Mouse (Mus musculus) cortical plate, adult 2 months (tissue): ENCODE results near the gene Map4k2. TPM values are rescaled to one million over a fixed set of nuclear protein-coding genes. Genes with fewer than 3 reads are reported as not detected.

ENCODE experiments used
- H3K27ac ChIP-seq: fragments of 200-500 bp; 2 replicates; pipeline ENCODE4 v1.5.1; 2012; ENCODE audit warnings: low read length, control low read depth, inconsistent platforms; ENCODE audit not compliant: insufficient read depth
- H3K4me1 ChIP-seq: fragments of 200-500 bp; 2 replicates; pipeline ENCODE4 v1.6.1; 2011; ENCODE audit warnings: low read length; ENCODE audit not compliant: control insufficient read depth, insufficient read depth
- H3K4me3 ChIP-seq: fragments of 200-500 bp; 2 replicates; pipeline ENCODE4 v1.5.1; 2011; ENCODE audit warnings: mild to moderate bottlenecking, low read length, control low read depth; ENCODE audit not compliant: insufficient read depth
- CTCF ChIP-seq: fragments of 200-500 bp; IDR thresholded peaks from 2 replicates; pipeline ENCODE4 v1.5.1; 2011; ENCODE audit warnings: mild to moderate bottlenecking, control low read depth, low read length; ENCODE audit not compliant: insufficient read depth; ENCODE audit errors: extremely low read depth
- POLR2A ChIP-seq: fragments of 200-500 bp; IDR thresholded peaks from 2 replicates; pipeline ENCODE4 v1.6.1; 2011; ENCODE audit warnings: mild to moderate bottlenecking, low read length, control low read depth; ENCODE audit not compliant: insufficient read depth; ENCODE audit errors: extremely low read depth
- polyA plus RNA-seq: library from polyadenylated mRNA; depleted of rRNA; stranded (reverse); fragments of >200 nt; gene quantifications from 2 replicates; pipeline ENCODE4 v1.2.3, GENCODE M21; 2012

Map4k2 gene
- polyA plus RNA-seq, 1 experiment = 237 TPM

DNA sequence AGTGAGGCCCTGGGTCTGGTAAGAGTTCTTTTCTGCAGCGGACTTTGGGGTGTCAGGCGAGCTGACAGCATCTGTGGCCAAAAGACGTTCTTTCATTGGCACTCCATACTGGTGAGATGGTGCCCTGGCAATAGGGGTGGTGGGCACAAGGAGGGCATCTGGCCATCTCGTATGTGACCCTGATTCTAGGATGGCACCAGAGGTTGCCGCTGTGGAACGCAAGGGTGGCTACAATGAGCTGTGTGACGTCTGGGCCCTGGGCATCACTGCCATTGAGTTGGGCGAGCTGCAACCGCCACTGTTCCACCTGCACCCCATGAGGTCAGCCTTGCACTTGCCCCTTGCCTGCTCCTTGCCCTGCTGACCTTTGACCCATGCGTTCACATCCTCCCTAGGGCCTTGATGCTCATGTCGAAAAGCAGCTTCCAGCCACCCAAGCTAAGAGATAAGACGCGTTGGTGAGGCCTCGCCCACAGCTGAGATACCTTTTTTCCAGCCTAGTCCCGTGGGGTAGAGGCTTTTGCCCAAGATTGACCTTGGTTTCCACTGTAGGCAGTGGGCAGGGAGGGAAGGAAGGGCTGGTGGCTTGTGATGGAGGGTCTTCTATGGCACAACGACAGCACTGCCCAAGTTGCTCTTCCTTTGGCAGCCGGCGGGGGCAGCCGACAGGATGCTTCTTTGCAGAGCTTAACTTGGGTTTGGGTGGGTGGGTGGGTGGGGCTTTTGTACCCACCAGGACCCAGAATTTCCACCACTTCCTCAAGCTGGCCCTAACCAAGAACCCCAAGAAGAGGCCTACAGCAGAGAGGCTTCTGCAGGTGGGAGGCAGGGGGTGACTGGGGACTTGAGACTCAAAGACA lies 2.4 kb downstream of the Map4k2 start:
- H3K4me3 ChIP-seq = no peak overlapping the region
- no peak overlapping the region for H3K27ac ChIP-seq
- TF ChIP-seq POLR2A (no peak), CTCF (no peak)
- H3K4me1 ChIP-seq = no peaks in the 10 kb centered on the region

DNA sequence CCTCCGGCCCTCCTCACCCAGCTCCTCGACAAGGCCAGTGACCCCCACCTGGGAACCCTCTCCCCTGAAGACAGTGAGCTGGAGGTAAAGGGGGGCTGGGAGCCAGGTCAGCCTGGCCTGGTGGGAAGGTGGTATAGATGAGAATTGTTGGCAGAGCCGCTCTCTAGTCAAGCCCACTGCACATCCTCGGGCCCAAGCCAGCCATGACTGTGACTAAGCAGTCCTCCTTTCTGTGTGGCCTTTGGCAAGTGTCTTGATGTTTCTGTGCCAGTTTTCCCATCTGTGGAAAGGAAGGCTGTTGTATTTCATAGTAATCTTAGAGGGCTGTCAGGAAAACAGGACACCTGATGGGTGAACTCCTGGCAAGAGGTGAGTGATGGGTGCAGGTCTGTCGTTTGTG lies 3.1 kb downstream of the Map4k2 start:
- no peak overlapping the region for H3K4me3 ChIP-seq
- H3K4me1 ChIP-seq = no peaks in the 10 kb centered on the region
- no peak overlapping the region for H3K27ac ChIP-seq
- no peak for TF ChIP-seq POLR2A
- no peak for TF ChIP-seq CTCF

DNA sequence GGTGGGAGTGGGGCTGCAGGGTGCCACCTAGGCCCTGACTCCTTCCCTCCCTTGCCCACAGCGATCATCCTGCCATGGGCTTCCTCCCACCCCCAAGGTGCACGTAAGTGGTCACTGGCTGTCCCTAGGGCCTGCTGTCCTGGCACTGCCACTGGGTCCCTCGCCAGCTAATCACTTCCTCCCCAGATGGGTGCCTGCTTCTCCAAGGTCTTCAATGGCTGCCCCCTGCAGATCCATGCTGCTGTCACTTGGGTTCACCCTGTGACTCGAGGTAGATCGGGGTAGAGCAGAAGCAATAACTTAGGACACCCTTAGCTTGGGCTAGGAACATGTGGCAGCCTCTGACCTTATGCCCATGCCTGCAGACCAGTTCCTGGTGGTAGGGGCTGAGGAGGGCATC lies 5.1 kb downstream of the Map4k2 start:
- H3K27ac ChIP-seq = no peak overlapping the region
- TF ChIP-seq CTCF = no peak
- no peak for TF ChIP-seq POLR2A
- no peak overlapping the region for H3K4me3 ChIP-seq
- no peaks in the 10 kb centered on the region for H3K4me1 ChIP-seq

DNA sequence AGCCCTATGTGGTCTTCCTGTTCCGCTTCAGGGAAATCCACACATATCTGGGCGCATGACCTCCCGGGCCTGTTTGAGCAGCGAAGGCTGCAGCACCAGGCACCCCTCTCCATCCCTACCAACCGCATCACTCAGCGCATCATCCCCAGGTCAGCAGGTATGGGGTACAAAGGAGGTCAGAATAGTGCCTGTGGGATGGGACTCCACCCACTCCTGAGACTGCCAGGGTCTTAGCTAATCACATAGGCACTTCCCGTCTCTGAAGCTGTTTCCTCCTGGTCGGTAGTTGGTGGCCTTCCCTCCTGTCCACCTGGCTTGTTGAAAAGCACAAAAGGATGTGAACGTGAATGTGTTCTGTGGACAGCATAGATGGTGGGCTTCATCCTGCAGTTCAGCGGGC lies 5.7 kb downstream of the Map4k2 start:
- H3K27ac ChIP-seq = no peak overlapping the region
- no peak for TF ChIP-seq POLR2A
- no peak for TF ChIP-seq CTCF
- no peak overlapping the region for H3K4me3 ChIP-seq
- H3K4me1 ChIP-seq = no peaks in the 10 kb centered on the region

DNA sequence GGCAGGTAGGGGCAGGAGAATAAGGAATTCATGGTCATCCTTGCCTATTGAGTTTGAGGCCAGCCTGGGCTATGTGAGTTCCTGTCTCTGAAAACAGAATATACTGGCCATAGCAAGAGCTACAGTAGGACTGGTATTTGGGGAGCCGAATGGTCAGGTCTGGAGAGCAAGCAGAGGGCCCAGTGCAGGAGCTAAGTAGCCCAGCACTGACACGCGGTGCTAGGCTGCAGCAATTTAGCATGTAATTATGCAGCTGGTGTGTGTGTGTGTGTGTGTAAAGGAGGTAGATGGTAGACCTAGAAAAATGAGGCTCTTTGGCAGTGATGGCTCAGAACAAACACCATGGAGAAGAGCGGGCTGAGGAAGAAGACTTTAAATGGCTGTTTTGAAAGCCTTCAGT lies 6.7 kb downstream of the Map4k2 start:
- TF ChIP-seq POLR2A = no peak
- H3K4me3 ChIP-seq = no peak overlapping the region
- H3K27ac ChIP-seq = no peak overlapping the region
- H3K4me1 ChIP-seq = no peaks in the 10 kb centered on the region

DNA sequence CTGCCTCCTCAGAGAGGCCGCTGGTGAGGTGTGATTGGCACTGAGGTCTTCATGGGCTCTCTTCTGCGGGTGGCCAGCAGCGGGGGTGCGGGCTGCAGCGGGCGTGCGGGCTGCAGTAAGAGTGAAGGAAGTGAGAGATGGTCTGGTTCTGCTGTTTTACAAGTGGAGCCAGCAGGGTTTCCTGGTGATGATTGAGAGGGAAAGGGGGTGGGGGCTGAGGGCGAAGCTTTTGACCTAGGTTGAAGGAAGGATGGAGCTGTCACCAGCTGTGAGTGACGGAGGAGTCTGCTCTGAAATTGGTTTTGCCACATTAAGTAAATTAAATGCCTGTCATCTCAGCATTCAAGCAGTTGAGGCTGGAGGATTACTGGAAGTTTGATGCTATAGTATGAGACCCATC lies 7.8 kb downstream of the Map4k2 start:
- Histone ChIP-seq H3K27ac (no peak overlapping the region), H3K4me1 (no peaks in the 10 kb centered on the region), H3K4me3 (no peak overlapping the region)
- TF ChIP-seq POLR2A (no peak), CTCF (no peak)

DNA sequence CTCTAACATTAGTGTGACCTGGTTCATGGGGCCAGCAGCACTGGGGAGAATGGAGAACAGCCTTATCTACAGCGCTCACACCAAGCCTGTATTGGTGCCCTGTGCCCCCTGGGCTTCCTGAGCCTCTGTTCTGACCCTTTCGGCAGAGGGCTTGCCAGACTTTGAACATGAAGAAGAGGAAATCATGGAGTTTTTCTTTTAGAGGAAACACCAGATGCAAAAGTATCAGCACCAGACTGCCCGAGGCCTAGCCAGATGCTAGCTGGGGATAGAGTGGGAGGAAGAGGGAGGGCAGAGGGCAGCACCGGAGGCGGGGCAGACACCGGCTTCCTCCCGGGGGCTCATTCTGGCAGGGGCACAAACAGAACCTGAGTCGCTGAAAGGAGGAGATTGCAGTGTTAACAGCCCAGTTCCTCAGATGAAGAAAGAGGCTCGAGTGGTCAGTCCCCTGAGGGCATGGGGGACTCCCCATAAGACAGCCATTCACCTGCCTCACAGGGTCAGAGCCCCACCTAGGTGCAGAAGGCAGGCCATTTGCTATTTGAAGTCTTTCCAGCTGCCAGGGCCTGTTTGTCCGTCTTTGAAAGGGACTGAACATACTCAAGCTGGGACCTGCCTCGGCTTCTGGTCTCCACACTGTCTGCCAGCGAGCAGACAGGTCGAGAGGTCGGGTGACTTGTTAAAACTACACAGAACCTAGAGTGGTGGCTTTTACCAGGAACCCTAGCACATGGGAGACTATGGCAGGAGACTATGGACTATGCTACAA lies 8.5 kb downstream of the Map4k2 start:
- Histone ChIP-seq H3K4me1 (no peaks in the 10 kb centered on the region), H3K4me3 (no peak overlapping the region), H3K27ac (no peak overlapping the region)
- TF ChIP-seq CTCF (no peak), POLR2A (no peak)

DNA sequence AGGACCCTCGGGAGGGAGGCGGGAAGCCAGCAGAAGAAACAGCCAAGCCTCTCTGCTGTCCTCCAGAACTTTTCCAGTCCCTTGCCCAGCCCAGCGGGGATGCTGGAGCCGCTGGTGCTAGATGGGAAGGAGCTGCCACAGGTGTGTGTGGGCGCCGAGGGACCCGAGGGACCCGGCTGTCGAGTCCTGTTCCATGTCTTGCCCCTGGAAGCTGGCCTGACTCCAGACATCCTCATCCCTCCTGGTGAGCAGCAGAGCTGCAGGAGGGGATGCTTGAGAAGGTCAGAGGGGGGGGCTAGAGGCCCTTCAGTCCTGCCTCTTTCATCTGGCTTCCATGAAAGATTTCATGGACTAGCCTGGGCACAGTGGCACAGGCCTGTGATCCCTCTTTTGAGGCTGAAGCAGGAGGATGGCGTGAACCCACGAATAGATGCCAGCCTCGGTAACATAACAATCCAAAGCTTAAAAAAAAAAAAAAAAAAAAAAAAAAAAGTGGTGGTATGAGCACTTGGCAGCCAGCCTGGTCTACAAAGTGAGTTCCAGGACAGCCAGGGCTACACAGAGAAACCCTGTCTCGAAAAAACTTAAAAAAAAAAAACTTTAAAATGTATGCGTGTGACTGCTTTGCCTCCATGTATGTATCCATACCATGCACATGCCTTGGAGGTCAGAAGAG lies 10.6 kb downstream of the Map4k2 start:
- TF ChIP-seq CTCF = no peak
- no peak for TF ChIP-seq POLR2A
- no peak overlapping the region for H3K27ac ChIP-seq
- H3K4me3 ChIP-seq = no peak overlapping the region
- no peaks in the 10 kb centered on the region for H3K4me1 ChIP-seq

DNA sequence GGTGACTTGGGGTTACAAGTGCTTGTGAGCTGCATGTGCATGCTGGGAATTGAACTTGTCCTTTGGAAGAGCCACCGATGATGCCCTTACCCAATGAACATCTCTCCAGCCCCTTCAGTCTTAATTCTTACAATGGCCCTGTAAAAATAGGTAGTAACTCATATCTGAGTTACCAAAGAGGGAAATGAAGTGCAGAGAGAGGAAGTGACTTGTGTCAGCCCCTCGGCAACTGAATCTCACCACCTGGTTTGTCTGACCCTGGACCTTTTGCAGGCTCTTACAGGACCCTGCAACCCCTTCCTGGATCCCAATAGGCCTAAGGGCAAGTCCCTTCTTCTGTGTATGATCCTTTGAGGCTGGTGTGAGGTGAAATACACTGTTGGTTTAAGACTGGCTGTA lies 11.2 kb downstream of the Map4k2 start:
- no peak overlapping the region for H3K4me3 ChIP-seq
- no peaks in the 10 kb centered on the region for H3K4me1 ChIP-seq
- H3K27ac ChIP-seq = no peak overlapping the region
- TF ChIP-seq POLR2A (no peak), CTCF (no peak)

DNA sequence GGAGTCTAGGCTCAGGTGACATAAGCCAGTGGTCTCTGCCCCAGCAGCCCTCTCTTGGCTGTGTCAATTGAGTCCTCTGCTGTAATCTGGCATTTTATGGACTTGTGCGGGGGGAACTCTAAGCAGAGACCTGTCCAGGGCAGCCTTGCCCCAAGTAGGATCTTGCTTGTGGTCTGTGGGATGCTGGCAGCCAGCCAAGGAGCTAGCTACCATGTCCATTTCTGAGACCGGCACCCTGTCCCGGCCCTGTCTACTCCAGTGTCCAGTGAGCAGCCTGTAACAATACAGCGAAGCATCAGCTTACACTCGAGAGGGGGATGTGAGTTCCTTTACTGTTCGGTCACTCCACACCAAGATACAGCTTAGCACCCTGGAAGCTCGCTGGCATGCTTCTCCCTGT lies 13.1 kb downstream of the Map4k2 start:
- TF ChIP-seq CTCF = no peak
- no peak overlapping the region for H3K27ac ChIP-seq
- H3K4me1 ChIP-seq = no peaks in the 10 kb centered on the region
- no peak overlapping the region for H3K4me3 ChIP-seq
